Mouse (Mus musculus) brain, adult 2 months (tissue): ENCODE measurements around the gene Bok.

ENCODE experiments used
- DNase-seq: peaks from one replicate; pipeline ENCODE4 v3.0.0; 2011; ENCODE audit warnings: low read depth, low spot score

Bok gene

DNA sequence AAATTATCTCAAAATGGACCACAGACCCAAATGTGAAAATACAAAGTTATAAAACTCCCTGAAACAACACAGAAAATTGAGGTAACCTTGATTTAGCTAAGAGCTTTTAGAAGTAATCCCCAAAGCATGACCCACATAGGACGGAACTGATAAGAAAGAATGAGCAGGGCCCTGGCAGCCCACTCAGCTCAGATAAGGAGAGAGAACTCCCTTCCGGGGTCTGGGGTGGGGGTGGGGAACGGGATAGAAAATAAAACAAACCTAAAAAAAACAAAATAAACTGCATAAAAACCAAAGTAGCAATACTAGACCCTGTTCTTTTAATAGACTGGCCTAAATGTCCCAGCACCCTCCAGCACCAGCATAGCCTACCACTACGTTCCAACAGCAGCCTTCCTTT is 56.5 kb downstream of the Bok start:
- no peak for DNase-seq

DNA sequence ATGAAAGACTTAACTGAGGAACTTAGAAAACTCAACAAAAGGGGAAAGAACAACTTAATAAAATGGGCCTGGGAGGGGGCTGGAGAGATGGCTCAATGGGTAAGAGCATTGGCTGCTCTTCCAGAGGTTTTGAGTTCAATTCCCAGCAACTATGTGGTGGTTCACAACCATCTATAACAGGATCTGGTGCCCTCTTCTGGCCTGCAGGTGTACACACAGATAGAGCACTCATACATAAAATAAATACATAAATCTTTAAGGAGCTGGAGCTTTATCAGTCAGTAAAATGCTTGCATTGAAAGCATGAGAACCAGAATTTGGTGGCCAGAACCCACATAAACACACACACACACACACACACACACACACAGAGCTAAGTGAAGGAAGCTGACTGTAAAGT is 57.5 kb downstream of the Bok start:
- no peak for DNase-seq
